Mouse (Mus musculus): ENCODE results near the gene Enpp1. TPM values are rescaled to one million over a fixed set of nuclear protein-coding genes. Genes with fewer than 3 reads are reported as not detected.

Enpp1 gene
- polyA plus RNA-seq, 1 experiment = 0.89 TPM

DNA sequence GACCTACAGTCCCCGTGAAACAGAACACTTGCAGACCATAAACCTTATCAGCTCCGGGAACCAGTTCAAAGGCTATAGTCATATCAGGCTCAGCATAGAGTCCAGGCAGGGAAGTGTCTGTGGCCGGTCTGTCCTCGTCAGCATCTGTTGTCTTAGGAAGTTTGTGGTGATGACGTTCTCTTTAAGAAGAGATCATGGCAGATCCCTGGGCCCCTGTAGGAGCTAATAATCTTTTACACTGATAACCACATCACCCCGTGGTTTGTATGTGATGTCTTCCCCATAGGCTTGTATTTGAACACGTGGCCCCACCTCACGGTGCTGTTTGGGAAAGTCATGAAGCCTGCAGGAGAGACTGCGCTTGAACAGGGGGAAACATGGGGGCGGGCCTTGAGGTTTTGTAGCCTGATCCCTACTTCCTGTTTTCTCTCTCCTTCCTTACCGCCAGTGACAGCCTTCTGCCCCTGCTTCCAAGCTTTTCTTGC, 76.6 kb downstream of the Enpp1 start:
- Histone ChIP-seq H3K4me3 (ENCODE audit: control insufficient read depth, insufficient read depth, low read length) (peak overlapping the region; percentile 15; the same call in 1 of the 2 replicates), H3K36me3 (ENCODE audit: control insufficient read depth, insufficient read depth, low read length) (no peaks in the 10 kb centered on the region), H3K4me1 (replicated peaks; ENCODE audit: control insufficient read depth, insufficient read depth, low read length) (peaks cover 27% of the 10 kb centered on the region), H3K27ac (ENCODE audit: control insufficient read depth, insufficient read depth, low read length) (peak overlapping the region; percentile 85), H3K27me3 (ENCODE audit: control insufficient read depth, insufficient read depth, low read length) (no peaks in the 10 kb centered on the region)
- no peak for TF ChIP-seq CTCF (IDR thresholded peaks at IDR 0.05; ENCODE audit: borderline replicate concordance, control insufficient read depth, extremely low read depth, insufficient read depth, low read length, poor library complexity)
- TF ChIP-seq POLR2A (IDR thresholded peaks at IDR 0.05; ENCODE audit: control insufficient read depth, extremely low read depth, insufficient read depth, low read length, poor library complexity) = no peak
- DNase-seq = peak; percentile 62
- WGBS = 7% methylated on average over 11 of the region's 11 CpGs

DNA sequence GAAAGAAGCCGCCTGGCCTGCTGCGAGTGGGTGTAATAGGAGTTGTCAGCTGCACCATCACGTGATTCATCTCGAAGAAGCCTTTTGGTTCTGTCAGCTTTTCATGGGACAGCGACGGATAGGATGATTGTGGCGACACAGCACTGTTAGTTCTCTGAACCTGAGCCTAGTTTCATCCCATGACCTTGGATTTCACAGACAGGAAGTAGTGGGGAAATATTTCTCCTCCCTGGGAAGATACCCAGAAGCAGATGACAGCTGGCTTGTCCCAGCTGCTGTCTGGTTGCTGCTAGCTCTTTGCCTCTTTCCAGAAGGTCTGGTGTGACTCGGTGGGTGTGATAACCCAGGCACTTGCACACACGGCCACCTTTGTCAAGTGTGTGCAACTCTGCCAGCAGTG, 77.7 kb downstream of the Enpp1 start:
- H3K27ac ChIP-seq (ENCODE audit: control insufficient read depth, insufficient read depth, low read length) = no peak overlapping the region
- TF ChIP-seq CTCF (IDR thresholded peaks at IDR 0.05; ENCODE audit: borderline replicate concordance, control insufficient read depth, extremely low read depth, insufficient read depth, low read length, poor library complexity) (no peak), POLR2A (IDR thresholded peaks at IDR 0.05; ENCODE audit: control insufficient read depth, extremely low read depth, insufficient read depth, low read length, poor library complexity) (no peak)
- no peak overlapping the region for H3K4me3 ChIP-seq (ENCODE audit: control insufficient read depth, insufficient read depth, low read length)
- H3K36me3 ChIP-seq (ENCODE audit: control insufficient read depth, insufficient read depth, low read length) = no peaks in the 10 kb centered on the region
- H3K27me3 ChIP-seq (ENCODE audit: control insufficient read depth, insufficient read depth, low read length) = no peaks in the 10 kb centered on the region
- no peak for DNase-seq
- peaks cover 21% of the 10 kb centered on the region for H3K4me1 ChIP-seq (replicated peaks; ENCODE audit: control insufficient read depth, insufficient read depth, low read length)
- 84% methylated on average over 9 of the region's 9 CpGs for WGBS

DNA sequence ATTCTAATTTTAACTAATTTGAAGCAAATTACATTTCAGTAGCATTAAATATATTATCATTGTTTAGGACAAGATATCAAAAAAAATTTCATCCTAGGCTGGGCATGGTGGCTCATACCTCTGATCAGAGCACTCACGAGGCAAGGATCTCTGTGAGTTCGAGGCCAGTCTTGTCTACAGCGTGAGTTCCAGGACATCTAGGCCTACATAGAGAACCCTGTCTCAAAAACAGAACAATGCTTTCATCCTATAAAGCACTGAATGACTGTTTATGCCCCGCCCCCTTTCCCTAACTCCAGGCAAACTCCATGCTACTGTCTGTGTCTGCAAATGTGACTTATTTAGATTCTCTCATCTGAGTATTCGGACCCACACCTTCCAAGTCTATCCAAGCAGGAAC, 80.8 kb downstream of the Enpp1 start:
- Histone ChIP-seq H3K36me3 (ENCODE audit: control insufficient read depth, insufficient read depth, low read length) (no peaks in the 10 kb centered on the region), H3K27ac (ENCODE audit: control insufficient read depth, insufficient read depth, low read length) (no peak overlapping the region), H3K4me1 (replicated peaks; ENCODE audit: control insufficient read depth, insufficient read depth, low read length) (peaks cover 17% of the 10 kb centered on the region), H3K27me3 (ENCODE audit: control insufficient read depth, insufficient read depth, low read length) (no peaks in the 10 kb centered on the region), H3K4me3 (ENCODE audit: control insufficient read depth, insufficient read depth, low read length) (no peak overlapping the region)
- DNase-seq = no peak
- 95% methylated on average over 5 of the region's 5 CpGs for WGBS
- TF ChIP-seq POLR2A (IDR thresholded peaks at IDR 0.05; ENCODE audit: control insufficient read depth, extremely low read depth, insufficient read depth, low read length, poor library complexity) = no peak
- no peak for TF ChIP-seq CTCF (IDR thresholded peaks at IDR 0.05; ENCODE audit: borderline replicate concordance, control insufficient read depth, extremely low read depth, insufficient read depth, low read length, poor library complexity)

GRCm38 (mm10) chr10:24630469-24631081, 81.4 kb downstream of the Enpp1 start:
- peak; percentile 73 for DNase-seq
- Histone ChIP-seq H3K4me1 (replicated peaks; ENCODE audit: control insufficient read depth, insufficient read depth, low read length) (peaks cover 11% of the 10 kb centered on the region), H3K27ac (ENCODE audit: control insufficient read depth, insufficient read depth, low read length) (no peak overlapping the region), H3K4me3 (ENCODE audit: control insufficient read depth, insufficient read depth, low read length) (no peak overlapping the region), H3K27me3 (ENCODE audit: control insufficient read depth, insufficient read depth, low read length) (no peaks in the 10 kb centered on the region), H3K36me3 (ENCODE audit: control insufficient read depth, insufficient read depth, low read length) (no peaks in the 10 kb centered on the region)
- TF ChIP-seq CTCF (IDR thresholded peaks at IDR 0.05; ENCODE audit: borderline replicate concordance, control insufficient read depth, extremely low read depth, insufficient read depth, low read length, poor library complexity) (no peak), POLR2A (IDR thresholded peaks at IDR 0.05; ENCODE audit: control insufficient read depth, extremely low read depth, insufficient read depth, low read length, poor library complexity) (no peak)
- WGBS = 27% methylated on average over 18 of the region's 18 CpGs

DNA sequence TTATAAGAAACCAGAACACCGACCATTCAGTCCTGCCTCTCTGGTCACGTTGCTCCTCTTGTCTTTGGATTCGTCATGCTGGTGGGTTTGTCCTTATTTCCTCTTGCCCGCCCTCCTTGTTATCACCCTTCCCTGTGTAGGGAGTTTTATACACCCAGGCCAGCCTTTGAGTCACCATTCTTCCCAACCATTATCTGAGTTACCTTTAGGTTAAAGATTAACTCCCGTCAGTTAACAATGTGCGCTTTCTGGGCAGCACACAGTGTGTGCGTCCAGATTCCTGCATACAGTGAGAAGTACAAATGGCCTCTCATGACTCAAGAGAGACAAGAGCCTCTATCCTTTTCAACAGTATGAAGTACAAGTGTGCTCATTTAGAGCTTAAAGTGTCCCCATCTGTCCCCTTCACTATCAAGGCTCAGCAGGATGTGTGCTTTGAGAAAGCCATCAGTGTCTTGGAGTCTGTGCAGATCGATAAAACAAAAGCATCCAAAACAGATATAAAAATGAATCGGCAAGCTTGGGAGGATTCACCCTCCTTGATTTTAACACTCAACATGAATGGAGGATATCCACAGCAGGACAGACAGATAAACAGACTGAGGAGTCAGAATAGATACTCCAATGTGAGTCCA, 82.8 kb downstream of the Enpp1 start:
- TF ChIP-seq POLR2A (IDR thresholded peaks at IDR 0.05; ENCODE audit: control insufficient read depth, extremely low read depth, insufficient read depth, low read length, poor library complexity) (no peak), CTCF (IDR thresholded peaks at IDR 0.05; ENCODE audit: borderline replicate concordance, control insufficient read depth, extremely low read depth, insufficient read depth, low read length, poor library complexity) (no peak)
- no peak for DNase-seq
- no peak overlapping the region for H3K27ac ChIP-seq (ENCODE audit: control insufficient read depth, insufficient read depth, low read length)
- no peaks in the 10 kb centered on the region for H3K27me3 ChIP-seq (ENCODE audit: control insufficient read depth, insufficient read depth, low read length)
- H3K4me1 ChIP-seq (replicated peaks; ENCODE audit: control insufficient read depth, insufficient read depth, low read length) = 0 out of 2 replicates have a peak, but pooled peaks cover under 1% of the 10 kb centered on the region
- 91% methylated on average over 9 of the region's 9 CpGs for WGBS
- H3K36me3 ChIP-seq (ENCODE audit: control insufficient read depth, insufficient read depth, low read length) = no peaks in the 10 kb centered on the region
- no peak overlapping the region for H3K4me3 ChIP-seq (ENCODE audit: control insufficient read depth, insufficient read depth, low read length)

GRCm38 (mm10) chr10:24628466-24628865, 83.5 kb downstream of the Enpp1 start:
- no peak for DNase-seq
- Histone ChIP-seq H3K4me3 (ENCODE audit: control insufficient read depth, insufficient read depth, low read length) (no peak overlapping the region), H3K27ac (ENCODE audit: control insufficient read depth, insufficient read depth, low read length) (no peak overlapping the region), H3K36me3 (ENCODE audit: control insufficient read depth, insufficient read depth, low read length) (no peaks in the 10 kb centered on the region), H3K27me3 (ENCODE audit: control insufficient read depth, insufficient read depth, low read length) (no peaks in the 10 kb centered on the region), H3K4me1 (replicated peaks; ENCODE audit: control insufficient read depth, insufficient read depth, low read length) (no peaks in the 10 kb centered on the region)
- 89% methylated on average over 9 of the region's 9 CpGs for WGBS
- no peak for TF ChIP-seq CTCF (IDR thresholded peaks at IDR 0.05; ENCODE audit: borderline replicate concordance, control insufficient read depth, extremely low read depth, insufficient read depth, low read length, poor library complexity)
- no peak for TF ChIP-seq POLR2A (IDR thresholded peaks at IDR 0.05; ENCODE audit: control insufficient read depth, extremely low read depth, insufficient read depth, low read length, poor library complexity)
